Mouse (Mus musculus) liver (tissue): ENCODE data around the gene Xpo4.
A peak's percentile ranks its signal among the peaks of the same experiment; 100 is the strongest.

Source experiments
- DNase-seq: peaks from one replicate; pipeline ENCODE4 v3.0.0-alpha.2; 2020; ENCODE audit warnings: mixed read lengths

Xpo4 gene

DNA sequence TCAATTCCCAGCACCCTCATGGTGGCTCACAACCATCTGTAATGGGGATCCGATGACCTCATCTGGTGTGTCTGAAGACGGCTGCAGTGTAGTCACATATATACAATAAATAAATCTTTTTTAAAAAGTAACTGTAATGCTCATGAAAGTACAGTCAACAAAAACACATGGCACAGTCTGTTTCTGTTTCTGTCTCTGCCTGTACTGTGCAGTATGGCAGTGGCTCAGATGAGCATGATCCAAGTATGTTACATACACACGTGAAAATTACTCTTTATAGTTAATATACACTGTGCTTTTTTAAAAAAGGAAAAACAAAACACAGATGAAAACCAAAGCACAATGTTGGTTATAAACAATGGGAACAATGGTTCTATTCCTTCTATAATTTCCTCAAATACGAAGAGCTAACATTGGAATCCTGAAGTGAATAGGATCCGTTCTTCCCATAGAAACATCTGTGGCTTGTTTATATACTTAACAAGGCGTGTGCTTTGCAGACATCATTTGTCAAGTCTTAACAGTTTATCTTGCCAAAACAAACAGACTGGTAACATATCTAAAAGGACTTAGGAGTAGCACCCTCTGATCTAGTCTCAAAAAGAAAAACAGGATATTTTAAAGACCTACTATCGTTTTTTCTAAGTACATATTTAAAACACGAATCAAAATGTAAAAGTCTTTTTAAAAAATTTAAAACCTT, 58.4 kb downstream of the Xpo4 start:
- DNase-seq, result no peak

DNA sequence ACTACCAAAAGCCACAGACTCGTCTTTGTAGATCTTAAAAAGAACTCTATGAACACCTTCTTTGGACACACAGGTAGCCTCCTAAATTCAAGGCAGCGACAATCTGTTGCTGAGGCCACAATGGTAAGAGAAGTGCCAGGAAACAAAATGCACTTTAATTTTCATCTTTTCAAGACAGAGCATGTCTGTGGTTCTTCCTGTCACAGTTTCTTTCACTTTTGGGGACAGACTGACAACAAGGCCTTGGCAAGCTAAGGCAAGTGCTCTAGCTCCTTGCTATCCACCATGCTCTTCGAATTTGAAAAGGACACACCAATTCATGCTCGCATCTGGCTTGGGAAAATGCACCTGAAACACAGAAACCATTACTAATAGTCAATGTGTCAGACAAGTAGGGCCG, 72.0 kb downstream of the Xpo4 start:
- no peak for DNase-seq

DNA sequence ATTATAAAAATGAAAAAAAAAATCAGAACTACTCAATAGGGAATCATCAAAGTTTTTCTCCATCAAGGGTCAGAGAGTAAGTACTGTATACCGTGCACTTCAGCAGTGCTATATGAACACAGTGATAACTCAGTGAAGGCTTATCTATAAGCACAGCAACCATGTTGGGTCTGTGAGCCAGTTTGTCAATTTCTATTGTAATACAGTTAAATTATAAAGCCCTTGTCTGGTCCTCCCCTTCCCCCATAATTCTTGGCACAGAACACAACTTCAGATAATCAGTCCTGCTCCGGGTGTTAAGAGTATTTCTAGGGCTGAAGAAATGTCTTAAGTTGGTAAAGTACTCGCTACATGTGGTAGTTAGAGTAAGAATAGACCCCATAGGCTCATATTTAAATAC, 73.4 kb downstream of the Xpo4 start:
- DNase-seq, result no peak

DNA sequence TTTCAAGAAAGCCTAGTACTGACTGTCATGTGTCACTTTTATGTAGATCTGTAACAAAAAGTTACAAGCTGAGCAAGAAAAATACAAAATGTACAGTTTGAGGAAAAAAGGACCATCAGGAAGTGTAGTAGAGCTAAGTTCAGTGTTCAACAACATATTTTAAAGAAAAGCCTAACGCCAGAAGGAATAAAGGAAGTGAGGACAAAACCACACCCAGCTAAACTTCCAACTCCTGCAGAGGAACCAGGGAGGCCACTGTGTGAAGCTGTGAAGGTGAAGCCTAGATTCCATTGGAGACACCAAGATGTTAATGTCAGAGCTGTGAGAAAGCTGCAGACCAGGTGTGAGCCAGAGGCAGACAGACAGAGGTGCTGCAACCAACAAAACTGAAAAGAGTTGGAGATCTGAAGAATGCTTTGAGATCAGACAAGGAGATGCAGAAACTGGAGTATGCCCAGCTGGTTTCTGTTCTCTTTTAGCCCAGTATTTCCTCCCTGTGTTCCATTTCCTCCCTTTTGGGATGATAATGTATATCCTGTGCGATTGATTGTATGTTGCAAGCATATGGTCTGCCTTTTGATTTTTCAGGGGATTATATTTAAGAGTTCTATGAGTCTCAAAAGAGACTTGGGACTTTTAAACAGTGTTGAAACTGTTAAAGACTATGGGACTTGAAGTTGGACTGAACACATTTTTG, 88.7 kb downstream of the Xpo4 start:
- DNase-seq, result no peak

DNA sequence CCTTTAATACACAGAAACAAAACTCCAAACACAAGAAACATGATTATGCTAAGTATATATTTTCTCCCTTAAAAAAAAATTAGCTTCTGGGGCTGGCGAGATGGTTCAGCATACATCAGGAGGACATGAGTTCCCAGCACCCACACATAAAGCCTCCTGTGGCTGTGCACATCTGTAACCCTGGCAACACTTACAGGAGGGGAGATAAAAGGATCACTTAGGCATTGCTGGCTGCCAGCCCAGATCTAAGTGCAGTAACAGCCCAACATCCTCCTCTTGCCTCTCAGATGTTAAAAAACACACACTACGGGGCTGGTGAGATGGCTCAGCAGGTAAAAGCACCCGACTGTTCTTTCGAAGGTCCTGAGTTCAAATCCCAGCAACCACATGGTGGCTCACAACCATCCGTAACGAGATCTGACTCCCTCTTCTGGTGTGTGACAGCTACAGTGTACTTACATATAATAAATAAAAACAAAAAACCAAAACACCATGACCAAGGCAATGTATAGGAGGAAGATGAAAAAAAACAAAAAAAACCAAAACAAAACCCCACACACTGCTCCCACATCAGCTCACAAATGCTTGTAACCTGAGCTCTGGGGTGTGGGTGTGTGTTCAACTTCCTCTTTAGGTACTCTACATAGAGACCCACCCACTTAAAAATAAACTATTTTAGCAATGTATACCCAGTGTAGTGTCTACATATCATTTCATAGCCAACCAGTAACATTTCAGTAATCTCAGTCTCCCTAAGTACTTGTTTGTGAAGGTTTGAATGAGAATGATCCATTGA, 90.2 kb downstream of the Xpo4 start:
- no peak for DNase-seq

DNA sequence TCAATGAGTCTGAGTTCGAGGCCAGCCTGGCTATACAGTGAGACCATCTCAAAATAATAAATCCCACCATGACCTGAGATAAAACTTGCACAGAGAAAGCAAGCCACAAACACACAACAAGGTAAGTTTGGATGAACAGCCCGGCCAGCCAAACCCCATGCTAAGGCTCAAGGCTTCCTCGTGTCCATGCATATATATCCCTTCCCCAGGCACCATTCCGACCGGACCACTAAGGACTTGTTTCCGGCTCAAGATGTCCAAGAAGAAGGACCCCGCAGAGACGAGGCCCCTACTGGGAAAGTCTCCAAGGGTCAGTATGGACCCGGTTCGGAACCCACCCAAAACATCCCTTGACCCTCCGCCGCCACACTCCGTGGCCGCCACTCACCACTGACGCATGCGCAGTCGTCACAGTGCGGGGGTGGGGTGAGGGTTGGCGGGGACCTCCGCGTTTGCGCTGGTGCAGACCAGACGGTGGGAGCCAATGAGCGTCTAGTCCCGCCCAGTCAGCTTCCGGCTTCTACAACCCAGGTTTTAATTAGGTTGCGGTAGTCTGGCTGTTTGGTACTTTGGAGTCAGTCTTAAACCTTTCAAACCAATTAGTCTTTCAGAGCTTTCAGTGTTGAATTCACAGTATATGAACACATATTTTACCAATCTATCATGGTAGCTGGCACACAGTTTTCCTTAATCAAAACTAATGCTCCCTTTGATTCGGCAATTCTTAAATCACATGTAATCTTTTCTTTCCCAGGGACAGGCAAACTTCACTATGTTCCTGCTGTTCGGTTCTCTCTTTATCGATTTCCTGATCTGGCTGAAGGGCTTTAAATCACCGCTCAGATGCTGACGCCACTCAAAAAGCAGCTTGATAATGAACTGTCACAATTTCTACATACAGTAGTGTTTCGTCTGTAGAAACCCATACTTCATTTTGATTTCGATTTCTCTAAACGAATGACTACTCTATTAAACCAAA, 93.8 kb downstream of the Xpo4 start, which contains the start of gene Eef1akmt1:
Eef1akmt1 (minus strand) TSS at position 458 of the 979 bp plus-strand sequence.
- DNase-seq, result peak; percentile 97

DNA sequence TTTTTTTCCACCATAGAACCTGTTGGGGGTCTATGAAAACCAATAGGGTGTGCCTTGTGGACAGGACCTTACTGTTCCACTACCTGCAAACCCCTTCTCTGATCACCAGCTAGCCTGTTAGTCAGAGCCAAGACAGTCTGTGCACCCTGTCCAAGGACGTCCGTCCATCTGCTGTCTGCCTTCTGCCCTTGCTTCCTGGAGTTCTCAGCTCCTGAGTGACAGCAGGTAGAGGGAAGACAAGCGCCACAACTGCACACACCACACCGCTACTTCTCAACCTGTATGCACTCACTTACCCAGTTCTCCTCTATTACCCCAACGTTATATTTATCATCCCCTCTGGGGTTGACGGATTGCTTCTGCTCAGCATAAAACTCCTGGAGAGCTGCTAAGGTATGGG, 99.6 kb downstream of the Xpo4 start:
- no peak for DNase-seq

DNA sequence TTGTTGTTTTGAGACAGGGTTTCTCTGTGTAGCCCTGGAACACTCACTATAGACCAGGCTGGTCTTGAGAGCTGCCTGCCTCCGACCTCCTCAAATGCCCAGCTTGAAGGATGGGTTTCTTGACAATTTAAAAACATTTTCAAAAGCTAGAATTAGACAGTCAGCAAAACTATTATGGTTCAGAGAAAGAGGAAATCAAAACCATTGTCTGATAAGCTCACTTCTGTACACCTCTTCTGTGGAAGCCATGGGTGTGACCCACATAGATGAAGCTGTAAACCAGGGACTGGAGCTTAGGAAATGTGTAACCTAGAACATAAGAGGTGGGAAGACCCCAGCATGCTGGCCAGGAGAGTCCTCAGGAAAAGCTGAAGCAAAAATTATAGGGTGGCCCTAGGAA, 108.3 kb downstream of the Xpo4 start:
- DNase-seq, result no peak

DNA sequence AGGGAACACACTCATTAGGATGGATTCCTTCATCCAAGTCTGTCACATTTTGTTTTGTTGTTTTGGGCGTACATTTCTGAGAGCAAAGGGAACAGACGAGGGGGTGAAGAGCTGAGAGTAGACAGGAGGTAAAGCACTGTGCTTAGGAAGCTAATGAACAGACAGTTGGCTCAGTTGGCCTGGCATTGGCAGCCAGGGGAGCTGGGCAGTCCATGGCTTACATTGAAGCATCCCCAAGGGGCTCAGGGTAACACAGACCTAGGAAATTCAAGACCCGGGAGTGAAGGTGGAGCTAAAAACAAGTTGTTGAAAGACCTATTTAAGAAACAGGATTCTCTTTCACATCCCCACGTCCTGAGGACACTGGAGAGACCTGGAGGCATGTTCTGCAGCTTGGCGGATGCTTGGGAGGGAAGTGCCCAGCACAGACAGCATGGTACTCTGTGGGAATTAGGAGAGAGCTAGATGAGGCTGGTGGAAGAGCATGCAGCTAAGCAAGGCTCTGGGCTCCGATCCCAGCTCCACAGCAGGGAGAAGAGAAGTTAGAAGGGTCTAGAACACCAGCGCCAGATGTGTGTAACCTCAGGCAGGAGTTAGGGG, 109.7 kb downstream of the Xpo4 start:
- DNase-seq, result no peak

DNA sequence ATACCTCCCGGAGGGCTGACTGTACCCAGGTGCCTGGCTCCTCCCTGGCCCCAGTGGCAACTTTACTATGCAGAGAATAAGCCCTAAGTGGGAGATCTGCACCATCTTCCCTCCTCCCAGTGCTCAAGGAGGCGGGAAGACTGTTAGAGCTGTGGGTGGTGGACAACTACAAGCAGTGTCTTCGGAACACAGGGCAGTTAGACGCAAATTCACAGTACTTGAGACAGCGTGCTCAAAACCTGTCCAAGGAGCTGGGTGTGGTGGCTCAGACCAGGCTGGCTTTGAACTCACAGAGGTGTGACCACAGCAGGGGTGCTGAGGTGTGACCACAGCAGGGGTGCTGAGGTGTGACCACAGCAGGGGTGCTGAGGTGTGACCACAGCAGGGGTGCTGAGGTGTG, 110.8 kb downstream of the Xpo4 start:
- DNase-seq, result no peak

DNA sequence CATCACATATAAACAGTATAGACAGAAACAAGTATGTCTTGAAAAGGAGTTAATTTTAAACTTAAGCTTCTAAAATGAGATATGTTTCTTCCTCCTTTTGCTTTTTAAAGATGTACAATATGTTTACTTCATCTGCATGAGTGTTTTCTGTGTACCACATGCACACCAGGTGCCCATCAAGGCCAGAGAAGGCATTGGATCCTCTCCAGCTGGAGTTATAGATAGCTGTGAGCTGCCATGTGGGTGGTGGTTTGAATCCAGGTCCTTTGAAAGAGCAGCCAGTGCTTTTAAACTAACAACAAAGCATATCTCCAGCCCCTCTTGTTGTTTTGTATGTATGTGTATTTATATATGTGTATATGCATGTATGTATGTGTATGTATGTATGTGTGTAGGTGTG, 112.3 kb downstream of the Xpo4 start:
- no peak for DNase-seq

DNA sequence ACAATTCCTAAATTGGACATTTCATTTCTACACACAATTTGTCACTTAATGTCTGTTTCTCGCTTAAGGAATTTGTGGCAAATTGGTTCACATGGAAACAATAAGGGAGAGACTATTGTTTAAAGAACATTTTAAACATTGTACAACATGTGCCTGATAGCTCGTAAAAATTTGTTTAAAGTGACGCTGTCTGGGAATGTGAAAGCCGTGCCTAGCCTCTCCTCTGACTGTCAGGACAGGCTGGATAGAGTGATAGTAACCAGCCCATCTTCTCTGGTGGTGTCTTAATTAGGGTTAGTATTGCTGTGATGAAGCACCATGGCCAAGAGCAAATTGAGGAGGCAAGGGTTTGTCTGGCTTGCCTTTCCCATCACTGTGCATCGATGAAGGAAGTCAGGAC, 118.2 kb downstream of the Xpo4 start:
- DNase-seq, result no peak

DNA sequence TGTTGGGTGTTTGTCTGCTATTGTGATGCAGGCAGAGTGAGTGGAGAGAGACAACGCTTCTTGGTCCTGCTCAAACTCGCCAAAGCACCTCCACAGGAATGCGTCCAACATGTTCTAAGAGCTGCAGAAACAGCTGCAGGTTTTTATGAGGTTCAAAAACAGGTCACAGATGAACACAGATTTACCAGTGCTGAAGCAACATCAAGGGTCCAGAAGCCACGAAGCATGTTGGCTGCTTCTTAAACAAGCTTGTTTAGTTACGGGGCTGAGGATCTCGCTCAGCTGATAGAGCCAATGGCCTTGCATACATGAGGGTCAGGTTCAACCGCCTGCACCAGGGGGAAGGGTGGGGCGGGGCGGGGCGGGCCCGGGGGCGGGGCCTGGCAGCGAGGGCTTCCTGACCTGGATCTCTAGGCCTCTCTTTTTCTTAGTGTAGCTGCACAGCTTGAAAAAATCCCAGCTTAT, 118.6 kb downstream of the Xpo4 start:
- peak; percentile 72 for DNase-seq

DNA sequence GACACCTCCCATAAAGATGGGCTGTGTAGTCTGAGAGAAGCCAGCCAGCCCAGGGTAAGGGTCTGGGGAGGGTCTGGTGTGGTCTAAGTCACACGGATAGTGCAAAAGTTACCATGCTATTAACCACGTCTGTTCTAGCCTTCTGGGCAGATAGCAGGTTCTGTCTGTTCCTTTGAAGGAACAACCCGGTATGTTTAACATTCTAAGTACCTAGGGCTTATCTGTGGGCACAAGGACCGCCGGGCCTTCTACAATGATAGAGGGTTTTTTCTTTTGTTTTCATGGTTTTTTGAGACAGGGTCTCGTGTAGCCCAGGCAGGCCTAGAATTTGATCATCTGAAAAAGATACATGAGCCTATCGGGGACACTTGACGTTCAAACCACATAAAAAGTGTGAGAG, 119.1 kb downstream of the Xpo4 start:
- no peak for DNase-seq

DNA sequence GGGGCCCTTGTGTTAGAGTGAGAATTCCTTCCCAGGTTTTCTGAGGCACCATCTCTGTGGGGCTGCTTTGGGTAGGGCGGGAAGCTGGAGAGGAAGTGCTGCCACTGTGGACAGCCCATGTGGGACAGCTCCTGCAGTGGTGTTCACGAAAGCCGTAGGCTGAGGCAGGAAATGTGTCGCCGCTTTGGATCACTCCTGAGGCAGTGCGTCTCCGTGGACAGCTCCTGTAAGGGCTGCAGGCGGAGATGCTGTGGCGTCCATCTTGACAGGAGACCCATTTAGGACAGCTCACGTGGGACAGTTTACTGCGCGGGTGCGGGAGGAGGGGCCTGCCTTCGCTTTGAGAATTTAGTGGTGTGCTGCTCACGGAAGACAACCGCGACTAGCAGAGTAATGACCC, 119.7 kb downstream of the Xpo4 start:
- DNase-seq, result no peak

DNA sequence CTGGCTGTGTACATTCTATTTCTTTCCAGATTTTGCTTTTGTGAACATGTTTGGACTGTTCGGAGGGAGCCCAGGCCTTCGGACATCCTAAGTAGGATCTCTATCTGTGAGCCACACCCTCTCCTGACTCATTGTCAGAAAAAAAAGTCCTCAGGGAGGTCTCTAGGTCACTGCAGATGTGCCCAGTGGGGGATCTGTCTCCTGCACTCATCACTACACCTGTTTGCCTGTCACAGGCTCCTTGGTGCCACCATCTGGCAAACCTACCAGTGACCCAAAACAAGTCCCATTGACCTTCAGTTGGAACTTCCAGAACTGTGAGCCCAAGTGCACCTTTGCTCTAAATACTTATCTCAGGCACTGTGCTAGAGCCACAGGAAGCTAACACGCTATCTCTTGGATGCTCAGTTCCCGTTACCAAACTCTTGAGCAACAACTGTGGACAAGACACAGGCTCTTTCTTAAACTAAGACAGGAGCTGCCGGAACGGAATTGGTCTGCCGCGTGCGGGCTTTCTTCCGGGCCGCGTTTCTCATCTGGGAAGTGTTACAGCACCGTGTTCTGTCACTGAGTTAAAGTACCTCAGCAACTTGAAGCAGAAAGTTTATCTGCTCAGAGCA, 121.7 kb downstream of the Xpo4 start:
- DNase-seq, result no peak

DNA sequence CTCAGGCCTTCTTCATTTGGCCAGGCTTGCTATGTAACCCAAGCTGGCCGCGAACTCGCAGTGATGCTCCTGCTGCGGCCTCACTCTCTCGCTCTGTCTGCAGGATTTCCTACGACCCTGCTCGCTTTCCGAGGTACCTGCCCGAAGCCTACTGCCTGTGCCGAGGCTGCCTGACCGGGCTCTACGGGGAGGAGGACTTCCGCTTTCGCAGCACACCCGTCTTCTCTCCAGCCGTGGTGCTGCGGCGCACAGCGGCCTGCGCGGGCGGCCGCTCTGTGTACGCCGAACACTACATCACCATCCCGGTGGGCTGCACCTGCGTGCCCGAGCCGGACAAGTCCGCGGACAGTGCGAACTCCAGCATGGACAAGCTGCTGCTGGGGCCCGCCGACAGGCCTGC, 123.0 kb downstream of the Xpo4 start:
- DNase-seq, result no peak

DNA sequence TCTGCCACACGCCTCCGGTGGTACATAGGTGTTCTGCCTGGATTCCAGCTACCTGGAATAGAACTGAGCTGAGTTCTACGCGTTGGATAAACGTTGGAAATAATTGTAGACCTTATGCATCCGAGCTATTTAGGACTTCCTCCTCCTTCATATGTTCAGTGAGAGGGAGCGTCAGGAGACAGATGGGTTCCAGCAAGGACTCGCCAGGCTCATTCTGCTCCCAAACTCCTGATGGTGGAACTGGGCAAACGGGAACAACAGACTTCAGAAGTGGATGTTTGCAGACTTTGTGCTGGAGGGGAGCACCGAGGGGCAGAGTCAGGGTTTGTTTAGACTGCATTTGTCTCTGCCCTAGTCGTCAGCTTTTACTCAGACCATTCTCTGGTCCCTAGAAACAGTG, 124.5 kb downstream of the Xpo4 start:
- no peak for DNase-seq

DNA sequence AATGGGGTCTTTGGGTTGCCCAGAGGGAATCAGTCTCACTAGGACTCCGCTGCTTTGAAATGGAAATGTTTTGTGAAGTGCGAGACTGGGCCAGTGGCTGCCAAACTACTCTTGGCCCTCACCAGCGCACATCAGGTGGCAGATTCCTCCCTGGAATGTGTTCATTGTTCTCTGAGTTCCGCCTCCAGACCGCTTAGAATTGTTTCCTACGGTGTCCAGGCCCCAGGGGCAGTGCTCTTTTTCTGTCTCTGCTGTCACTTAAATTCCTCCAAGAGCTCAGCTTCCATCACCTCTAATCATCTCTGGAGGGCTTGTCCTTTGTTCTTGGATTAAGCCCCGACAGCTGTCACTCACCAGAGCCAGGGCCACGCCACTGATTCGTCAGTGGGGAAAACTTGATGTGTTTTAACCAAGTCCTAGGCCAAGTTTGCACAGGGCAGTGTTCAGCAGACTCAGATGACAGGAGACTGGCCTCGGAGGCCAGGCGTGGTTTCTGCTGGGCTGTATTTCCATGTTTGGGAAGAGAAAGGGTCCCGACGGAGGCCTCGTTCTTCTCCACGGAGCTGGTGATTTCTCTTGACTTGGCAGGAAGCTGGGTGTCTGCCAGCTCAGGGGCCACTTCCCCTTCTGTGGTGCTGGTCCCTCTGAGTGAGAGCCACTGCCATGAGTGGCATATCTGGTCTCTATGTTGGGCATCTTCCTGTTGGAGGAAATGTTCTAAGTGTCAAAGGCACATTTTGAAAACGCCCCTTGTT, 127.8 kb downstream of the Xpo4 start:
- DNase-seq, result peak; percentile 42

DNA sequence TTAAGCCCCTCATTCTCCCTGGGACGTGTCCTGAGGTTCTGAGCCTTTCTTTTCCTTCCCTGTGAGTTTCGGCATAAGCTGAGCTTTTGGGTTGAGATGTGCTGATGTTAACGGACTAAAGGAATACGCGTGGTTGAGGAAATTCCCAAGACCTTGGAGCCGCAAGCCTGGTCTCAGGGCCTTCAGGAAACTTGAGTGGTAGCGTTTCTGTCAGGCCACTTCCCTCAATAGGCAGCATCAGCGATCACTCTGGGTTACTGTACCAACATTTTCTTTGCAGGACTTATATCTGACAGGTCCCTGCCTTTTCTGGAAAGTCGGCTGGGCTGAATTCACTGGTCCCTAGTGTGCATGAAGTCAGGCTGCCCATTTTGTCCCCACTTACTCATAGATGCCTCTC, 128.4 kb downstream of the Xpo4 start:
- no peak for DNase-seq

DNA sequence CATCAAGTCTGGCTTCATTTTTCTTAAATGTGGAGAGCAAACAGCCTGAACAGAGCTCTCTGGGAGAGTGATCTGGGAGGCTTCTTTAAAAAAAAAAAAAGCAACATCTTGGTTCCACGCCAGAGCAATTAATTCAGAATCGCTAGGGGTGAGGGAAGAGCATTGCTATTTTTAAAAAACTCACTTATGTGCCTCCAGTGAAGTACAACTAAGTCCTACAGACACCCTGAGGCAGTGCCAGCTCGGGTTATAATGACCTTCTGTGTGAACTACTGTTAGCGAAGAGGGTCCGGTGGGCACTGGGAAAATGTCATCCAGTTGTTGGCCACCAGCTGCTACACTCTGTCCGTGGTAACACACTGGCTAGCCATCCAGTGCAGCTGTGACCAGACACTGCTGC, 129.6 kb downstream of the Xpo4 start:
- no peak for DNase-seq
